Mouse (Mus musculus) thymus, adult 2 months (tissue): ENCODE results near the gene Cmtm2a.
"Not testable (repeated sequence)": the region's sequence is repeated elsewhere in the genome, so short reads cannot be mapped to it uniquely, and the experiment has no call there.

Experiments used
- CTCF ChIP-seq: fragments of 200-500 bp; IDR thresholded peaks from 2 replicates; pipeline ENCODE4 v1.5.1; 2012; ENCODE audit warnings: mild to moderate bottlenecking, control low read depth, low read length, moderate library complexity, borderline replicate concordance; ENCODE audit not compliant: control insufficient read depth, poor library complexity, insufficient read depth; ENCODE audit errors: extremely low read depth
- POLR2A ChIP-seq: fragments of 200-500 bp; IDR thresholded peaks from 2 replicates; pipeline ENCODE4 v1.6.1; 2012; ENCODE audit warnings: mild to moderate bottlenecking, low read length, control low read depth, moderate library complexity; ENCODE audit not compliant: control insufficient read depth, poor library complexity, insufficient read depth; ENCODE audit errors: extremely low read depth

- not testable (repeated sequence) for TF ChIP-seq CTCF, POLR2A
Observed at GRCm38 (mm10) chr8:104308341-104308740, 15.4 kb upstream of the Cmtm2a start.
